Mouse (Mus musculus): ENCODE results near the gene Mrpl1. TPM values are rescaled to one million over a fixed set of nuclear protein-coding genes. Genes with fewer than 3 reads are reported as not detected.

The Mrpl1 gene
- polyA plus RNA-seq, 1 experiment from 2014 or later: 10.9 TPM

DNA sequence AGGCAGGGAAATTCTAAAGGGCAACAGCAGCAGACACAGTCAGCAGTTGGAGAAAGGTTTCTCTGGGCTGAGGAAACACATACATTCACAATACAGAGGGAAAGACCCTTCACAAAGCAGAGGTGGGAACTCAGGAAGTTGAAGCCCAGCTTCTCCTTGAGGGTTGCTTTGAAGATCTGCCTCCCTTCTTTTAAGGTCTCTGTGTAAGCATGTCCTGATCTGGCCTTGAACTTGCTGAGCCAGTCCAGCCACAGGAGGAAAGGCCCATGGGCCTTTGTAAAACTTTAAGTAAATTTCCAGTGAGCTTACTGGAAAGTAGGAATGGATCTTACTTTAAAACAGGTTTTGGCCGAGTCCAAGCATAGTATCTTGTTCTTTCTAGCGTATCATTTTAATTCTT, 19.7 kb downstream of the Mrpl1 start:
- 82% methylated on average over 2 of the region's 2 CpGs for WGBS
- H3K4me3 ChIP-seq (ENCODE audit: low read depth, low read length): no peak overlapping the region
- no peak overlapping the region for H3K4me2 ChIP-seq (replicated peaks; ENCODE audit: low read depth, low read length)
- no peak for TF ChIP-seq EP300 (IDR thresholded peaks at IDR 0.05)
- no peak for TF ChIP-seq CTCF (IDR thresholded peaks at IDR 0.05)
- DNase-seq (ENCODE audit: low spot score): no peak
- ATAC-seq: no peak
- no peak overlapping the region for H3K9ac ChIP-seq (replicated peaks; ENCODE audit: low read depth)
- no peaks in the 10 kb centered on the region for H3K27me3 ChIP-seq (replicated peaks; ENCODE audit: insufficient read depth, low read length)
- no peaks in the 10 kb centered on the region for H3K4me1 ChIP-seq (ENCODE audit: insufficient read depth, low read depth, low read length)
- H3K36me3 ChIP-seq (ENCODE audit: insufficient read depth, low read length): peaks cover 16% of the 10 kb centered on the region; the same call in 1 of the 2 replicates
- H3K9me3 ChIP-seq (ENCODE audit: low read length): no peaks in the 10 kb centered on the region
- H3K27ac ChIP-seq (ENCODE audit: low read length): no peak overlapping the region

- no peak overlapping the region for H3K4me2 ChIP-seq (replicated peaks; ENCODE audit: low read depth, low read length)
- H3K9me3 ChIP-seq (ENCODE audit: low read length): no peaks in the 10 kb centered on the region
- no peaks in the 10 kb centered on the region; the same call in 1 of the 2 replicates for H3K36me3 ChIP-seq (ENCODE audit: insufficient read depth, low read length)
- H3K27ac ChIP-seq (ENCODE audit: low read length): no peak overlapping the region
- DNase-seq (ENCODE audit: low spot score) (no peak), ATAC-seq (no peak)
- no peak overlapping the region for H3K4me3 ChIP-seq (ENCODE audit: low read depth, low read length)
- TF ChIP-seq CTCF (IDR thresholded peaks at IDR 0.05): no peak
- H3K9ac ChIP-seq (replicated peaks; ENCODE audit: low read depth): no peak overlapping the region
- no peaks in the 10 kb centered on the region for H3K4me1 ChIP-seq (ENCODE audit: insufficient read depth, low read depth, low read length)
- H3K27me3 ChIP-seq (replicated peaks; ENCODE audit: insufficient read depth, low read length): no peaks in the 10 kb centered on the region
- WGBS: 86% methylated on average over 5 of the region's 5 CpGs
Observed at GRCm38 (mm10) chr5:96238797-96239196, 29.5 kb downstream of the Mrpl1 start.

- H3K4me2 ChIP-seq (replicated peaks; ENCODE audit: low read depth, low read length): no peak overlapping the region
- 74% methylated on average over 1 of the region's 1 CpGs for WGBS
Observed at GRCm38 (mm10) chr5:96240856-96241255, 31.6 kb downstream of the Mrpl1 start.

GRCm38 (mm10) chr5:96244511-96244910, 35.2 kb downstream of the Mrpl1 start:
- no peak overlapping the region for H3K4me2 ChIP-seq (replicated peaks; ENCODE audit: low read depth, low read length)
- no peak overlapping the region for H3K4me3 ChIP-seq (ENCODE audit: low read depth, low read length)
- no peak for TF ChIP-seq CTCF (IDR thresholded peaks at IDR 0.05)
- TF ChIP-seq EP300 (IDR thresholded peaks at IDR 0.05): no peak
- no peaks in the 10 kb centered on the region; the same call in 1 of the 2 replicates for H3K36me3 ChIP-seq (ENCODE audit: insufficient read depth, low read length)
- no peak overlapping the region for H3K27ac ChIP-seq (ENCODE audit: low read length)
- ATAC-seq (no peak), DNase-seq (ENCODE audit: low spot score) (no peak)
- H3K4me1 ChIP-seq (ENCODE audit: insufficient read depth, low read depth, low read length): no peaks in the 10 kb centered on the region
- H3K9me3 ChIP-seq (ENCODE audit: low read length): no peaks in the 10 kb centered on the region
- no peak overlapping the region for H3K9ac ChIP-seq (replicated peaks; ENCODE audit: low read depth)
- H3K27me3 ChIP-seq (replicated peaks; ENCODE audit: insufficient read depth, low read length): no peaks in the 10 kb centered on the region
- WGBS: 55% methylated on average over 1 of the region's 1 CpGs

More at GRCm38 (mm10) chr5:96240856-96241255, 31.6 kb downstream of the Mrpl1 start:
- no peak for TF ChIP-seq CTCF (IDR thresholded peaks at IDR 0.05)
- no peak for TF ChIP-seq EP300 (IDR thresholded peaks at IDR 0.05)
- Histone ChIP-seq H3K27me3 (replicated peaks; ENCODE audit: insufficient read depth, low read length) (no peaks in the 10 kb centered on the region), H3K4me3 (ENCODE audit: low read depth, low read length) (no peak overlapping the region), H3K9ac (replicated peaks; ENCODE audit: low read depth) (no peak overlapping the region), H3K27ac (ENCODE audit: low read length) (no peak overlapping the region), H3K9me3 (ENCODE audit: low read length) (no peaks in the 10 kb centered on the region), H3K4me1 (ENCODE audit: insufficient read depth, low read depth, low read length) (no peaks in the 10 kb centered on the region), H3K36me3 (ENCODE audit: insufficient read depth, low read length) (no peaks in the 10 kb centered on the region; the same call in 1 of the 2 replicates)
- ATAC-seq (no peak), DNase-seq (ENCODE audit: low spot score) (peak; percentile 15)

- WGBS: 45% methylated on average over 2 of the region's 2 CpGs
- no peaks in the 10 kb centered on the region for H3K9me3 ChIP-seq (ENCODE audit: low read length)
- H3K4me2 ChIP-seq (replicated peaks; ENCODE audit: low read depth, low read length): no peak overlapping the region
- no peaks in the 10 kb centered on the region for H3K27me3 ChIP-seq (replicated peaks; ENCODE audit: insufficient read depth, low read length)
- no peak for DNase-seq (ENCODE audit: low spot score)
- H3K9ac ChIP-seq (replicated peaks; ENCODE audit: low read depth): no peak overlapping the region
- no peaks in the 10 kb centered on the region for H3K36me3 ChIP-seq (ENCODE audit: insufficient read depth, low read length)
- TF ChIP-seq CTCF (IDR thresholded peaks at IDR 0.05): no peak
- no peak for TF ChIP-seq EP300 (IDR thresholded peaks at IDR 0.05)
- no peak overlapping the region for H3K4me3 ChIP-seq (ENCODE audit: low read depth, low read length)
- ATAC-seq: no peak
- H3K4me1 ChIP-seq (ENCODE audit: insufficient read depth, low read depth, low read length): no peaks in the 10 kb centered on the region
- no peak overlapping the region for H3K27ac ChIP-seq (ENCODE audit: low read length)
Observed at GRCm38 (mm10) chr5:96253995-96254394, 44.7 kb downstream of the Mrpl1 start.

DNA sequence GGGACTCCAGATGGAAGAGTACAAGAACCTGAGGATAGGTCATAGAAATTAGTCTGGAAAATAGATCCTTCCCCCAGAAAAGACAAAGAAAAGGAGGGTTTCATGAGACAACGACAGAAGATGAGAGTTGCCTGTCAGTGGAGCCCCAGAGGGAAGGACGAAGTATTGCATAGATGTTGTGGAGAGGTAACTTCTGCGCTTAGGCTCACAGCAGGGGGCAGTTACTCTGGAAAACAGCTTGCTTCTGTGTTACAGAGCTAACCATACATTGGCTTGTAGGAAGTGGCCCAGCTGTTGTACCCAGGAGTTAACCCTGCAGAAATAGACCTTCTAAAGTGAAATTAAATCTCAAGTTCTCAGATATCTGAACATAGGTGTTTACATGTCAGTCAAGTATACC, 45.9 kb downstream of the Mrpl1 start:
- TF ChIP-seq EP300 (IDR thresholded peaks at IDR 0.05) (no peak), CTCF (IDR thresholded peaks at IDR 0.05) (no peak)
- WGBS: 91% methylated on average over 3 of the region's 3 CpGs
- no peaks in the 10 kb centered on the region for H3K4me1 ChIP-seq (ENCODE audit: insufficient read depth, low read depth, low read length)

DNA sequence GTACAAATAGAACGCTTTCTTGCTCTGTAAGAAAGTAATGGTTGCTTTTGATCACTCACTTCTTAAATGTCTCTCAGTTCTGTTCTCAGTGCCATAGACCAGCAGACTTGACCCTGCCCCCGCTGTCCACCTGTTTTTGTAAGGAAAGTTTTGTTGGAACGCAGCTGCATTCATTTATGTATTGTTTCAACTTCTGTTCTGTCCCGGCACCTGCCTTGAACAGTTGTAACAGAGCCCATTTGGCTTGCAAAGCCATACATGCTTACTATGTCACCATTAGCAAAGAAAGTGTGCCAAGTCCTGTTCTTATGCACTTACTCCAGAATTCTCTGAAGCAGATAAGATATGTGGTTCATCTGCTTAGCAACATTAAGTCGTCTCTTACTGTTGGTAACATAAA, 48.9 kb downstream of the Mrpl1 start:
- no peak for ATAC-seq
- H3K27me3 ChIP-seq (replicated peaks; ENCODE audit: insufficient read depth, low read length): no peaks in the 10 kb centered on the region
- peaks cover 6% of the 10 kb centered on the region; the same call in 1 of the 2 replicates for H3K36me3 ChIP-seq (ENCODE audit: insufficient read depth, low read length)
- WGBS: 90% methylated on average over 5 of the region's 5 CpGs
- no peak overlapping the region for H3K27ac ChIP-seq (ENCODE audit: low read length)
- no peak for DNase-seq (ENCODE audit: low spot score)
- no peak overlapping the region for H3K4me2 ChIP-seq (replicated peaks; ENCODE audit: low read depth, low read length)
- no peaks in the 10 kb centered on the region for H3K9me3 ChIP-seq (ENCODE audit: low read length)
- no peak overlapping the region for H3K4me3 ChIP-seq (ENCODE audit: low read depth, low read length)
- H3K4me1 ChIP-seq (ENCODE audit: insufficient read depth, low read depth, low read length): no peaks in the 10 kb centered on the region
- no peak overlapping the region for H3K9ac ChIP-seq (replicated peaks; ENCODE audit: low read depth)
- TF ChIP-seq EP300 (IDR thresholded peaks at IDR 0.05) (no peak), CTCF (IDR thresholded peaks at IDR 0.05) (no peak)

More for the DNA sequence above, 45.9 kb downstream of the Mrpl1 start:
- Histone ChIP-seq H3K4me3 (ENCODE audit: low read depth, low read length) (no peak overlapping the region), H3K27ac (ENCODE audit: low read length) (no peak overlapping the region), H3K4me2 (replicated peaks; ENCODE audit: low read depth, low read length) (no peak overlapping the region), H3K36me3 (ENCODE audit: insufficient read depth, low read length) (no peaks in the 10 kb centered on the region), H3K9ac (replicated peaks; ENCODE audit: low read depth) (no peak overlapping the region), H3K9me3 (ENCODE audit: low read length) (no peaks in the 10 kb centered on the region), H3K27me3 (replicated peaks; ENCODE audit: insufficient read depth, low read length) (no peaks in the 10 kb centered on the region)
- DNase-seq (ENCODE audit: low spot score): no peak
- no peak for ATAC-seq
